Mouse (Mus musculus) bone marrow, adult 2 months (tissue): ENCODE results near the gene Memo1. TPM values are rescaled to one million over a fixed set of nuclear protein-coding genes. Genes with fewer than 3 reads are reported as not detected.
"Not testable (repeated sequence)": the region's sequence is repeated elsewhere in the genome, so short reads cannot be mapped to it uniquely, and the experiment has no call there.

Experiments
- H3K27ac ChIP-seq: fragments of 200-500 bp; 2 replicates; pipeline ENCODE4 v1.5.1; 2012; ENCODE audit warnings: low read depth, mild to moderate bottlenecking, control low read depth, inconsistent platforms, low read length; ENCODE audit not compliant: control insufficient read depth, poor library complexity, insufficient read depth
- H3K4me1 ChIP-seq: fragments of 200-500 bp; 2 replicates; pipeline ENCODE4 v1.6.1; 2011; ENCODE audit warnings: low read length; ENCODE audit not compliant: control insufficient read depth, insufficient read depth
- H3K4me3 ChIP-seq: fragments of 200-500 bp; replicated peaks from 2 replicates; pipeline ENCODE3; 2011; ENCODE audit warnings: mild to moderate bottlenecking, low read depth, low read length, control low read depth; ENCODE audit not compliant: control insufficient read depth
- CTCF ChIP-seq: fragments of 200-500 bp; IDR thresholded peaks from 2 replicates; pipeline ENCODE4 v1.5.1; 2011; ENCODE audit warnings: low read length, control low read depth; ENCODE audit not compliant: control insufficient read depth, insufficient read depth
- POLR2A ChIP-seq: fragments of 200-500 bp; IDR thresholded peaks from 2 replicates; pipeline ENCODE4 v1.6.1; 2011; ENCODE audit warnings: low read depth, mild to moderate bottlenecking, control low read depth, low read length, borderline replicate concordance; ENCODE audit not compliant: control insufficient read depth
- WGBS: fragments of 180-500 bp; shearing (Covaris S2); methylation state at CpG from one replicate; pipeline ENCODE4 v1.1.7; 2018; 5-methylcytosine and 5-hydroxymethylcytosine counted together
- polyA plus RNA-seq: library from polyadenylated mRNA; stranded (reverse); fragments of >200 nt; gene quantifications from 2 replicates; pipeline ENCODE4 v1.2.4, GENCODE M21; 2011; ENCODE audit warnings: low replicate concordance; ENCODE audit not compliant: missing spikeins, insufficient read depth, insufficient read length

Gene Memo1
- polyA plus RNA-seq, 1 experiment = 65.0 TPM

DNA sequence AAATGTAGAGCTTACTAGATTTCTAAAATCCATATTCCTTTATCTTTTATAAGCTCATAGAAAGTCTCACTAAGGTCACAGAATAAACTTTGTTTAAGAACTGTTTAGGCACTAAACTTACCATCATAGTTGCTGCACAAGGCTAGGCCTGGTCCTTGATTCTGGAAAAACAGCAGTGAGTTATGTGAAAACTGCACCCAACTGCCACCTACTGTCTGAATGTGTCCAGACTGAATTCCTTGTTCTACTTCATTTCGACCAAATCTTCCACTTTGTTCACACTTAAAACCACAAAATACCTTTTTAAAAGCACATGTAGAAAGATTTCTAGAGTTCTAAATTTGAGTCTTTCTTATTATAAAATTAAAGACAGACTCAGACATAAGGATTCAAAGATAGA is 101.9 kb downstream of the Memo1 start:
- Histone ChIP-seq H3K27ac (no peak overlapping the region), H3K4me3 (no peak overlapping the region), H3K4me1 (peaks cover 2% of the 10 kb centered on the region)
- 42% methylated on average over 1 of the region's 1 CpGs for WGBS
- TF ChIP-seq CTCF (no peak), POLR2A (no peak)

DNA sequence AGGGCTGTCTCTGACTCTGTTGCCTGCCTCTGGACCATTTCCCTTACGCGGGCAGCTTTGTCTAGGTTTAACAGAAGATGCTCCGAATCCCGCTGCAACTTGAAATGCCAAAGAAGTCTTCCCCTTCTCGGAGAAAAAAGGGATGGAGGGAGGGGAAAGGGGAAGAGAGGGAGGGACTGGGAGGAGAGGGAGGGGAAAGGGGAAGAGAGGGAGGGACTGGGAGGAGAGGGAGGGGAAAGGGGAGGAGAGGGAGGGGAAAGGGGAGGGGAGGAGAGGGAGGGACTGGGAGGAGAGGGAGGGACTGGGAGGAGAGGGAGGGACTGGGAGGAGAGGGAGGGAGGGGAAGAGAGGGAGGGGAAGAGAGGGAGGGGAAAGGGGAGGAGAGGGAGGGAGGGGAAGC is 103.9 kb downstream of the Memo1 start:
- WGBS = 89% methylated on average over 5 of the region's 5 CpGs
- Histone ChIP-seq H3K4me3 (no peak overlapping the region), H3K4me1 (peaks cover 2% of the 10 kb centered on the region), H3K27ac (no peak overlapping the region)
- TF ChIP-seq POLR2A (no peak), CTCF (no peak)

DNA sequence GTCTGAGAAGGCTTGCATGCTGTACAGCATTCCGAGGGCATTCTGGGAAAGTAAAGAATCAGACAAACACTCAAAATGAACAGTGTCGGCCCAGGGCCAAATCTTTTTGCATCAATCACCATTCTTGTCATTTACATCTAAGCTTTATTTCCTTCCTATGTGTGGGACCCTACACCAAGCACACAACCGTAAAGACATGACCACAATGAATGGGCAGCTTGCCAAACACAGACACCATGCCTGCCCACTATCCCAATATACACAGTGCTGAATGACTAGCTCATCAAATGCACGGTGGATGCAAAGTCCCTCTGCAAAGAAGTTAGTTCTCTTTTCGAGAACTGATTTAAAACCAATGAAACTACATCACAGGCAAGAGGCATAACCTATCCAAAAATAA is 109.1 kb downstream of the Memo1 start:
- TF ChIP-seq POLR2A = no peak
- no peak for TF ChIP-seq CTCF
- no peak overlapping the region for H3K4me3 ChIP-seq
- H3K4me1 ChIP-seq = no peaks in the 10 kb centered on the region; the same call in 1 of the 2 replicates
- H3K27ac ChIP-seq = no peak overlapping the region
- 6% methylated on average over 5 of the region's 5 CpGs for WGBS

DNA sequence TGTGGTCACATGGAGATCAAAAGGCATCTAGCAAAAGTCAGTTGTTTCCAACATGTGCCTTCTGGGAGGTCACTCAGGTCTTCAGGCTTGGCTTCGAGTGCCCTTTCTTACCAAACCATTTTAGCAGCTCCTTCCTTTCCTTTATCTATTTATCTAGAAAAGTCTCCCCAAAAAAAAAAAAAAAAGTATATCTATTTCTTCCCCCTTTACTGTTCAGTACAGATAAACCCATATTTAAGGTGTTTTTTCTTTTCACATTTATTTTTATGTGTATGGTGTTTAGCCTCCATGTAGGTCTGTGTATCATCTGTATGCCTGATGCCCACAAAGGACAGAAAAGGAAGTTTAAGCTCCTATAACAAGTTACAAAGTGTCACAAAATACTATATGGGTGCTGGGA is 110.6 kb downstream of the Memo1 start:
- Histone ChIP-seq H3K4me3 (no peak overlapping the region), H3K27ac (no peak overlapping the region), H3K4me1 (no peaks in the 10 kb centered on the region; the same call in 1 of the 2 replicates)
- 70% methylated on average over 1 of the region's 1 CpGs for WGBS
- TF ChIP-seq POLR2A (no peak), CTCF (no peak)

DNA sequence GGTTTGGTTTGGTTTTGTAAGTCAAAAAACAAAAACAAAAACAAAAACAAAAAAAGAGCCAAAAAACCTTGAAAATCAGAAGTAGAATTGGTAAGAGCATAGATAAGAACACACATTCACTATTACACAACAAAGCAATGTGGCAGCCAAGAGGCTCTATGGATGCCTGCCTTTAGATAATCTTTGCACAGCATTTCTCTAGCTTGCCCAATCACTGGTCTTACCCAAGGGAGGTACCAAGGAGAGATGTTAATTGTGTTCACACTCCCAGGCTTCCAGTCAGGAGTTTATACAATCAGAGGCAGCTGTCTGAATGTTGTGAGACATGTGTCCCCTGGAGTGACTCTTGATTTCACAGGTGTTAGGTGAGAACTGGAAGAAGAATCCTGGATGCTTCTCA is 114.4 kb downstream of the Memo1 start:
- TF ChIP-seq POLR2A (no peak), CTCF (no peak)
- Histone ChIP-seq H3K27ac (no peak overlapping the region), H3K4me1 (no peaks in the 10 kb centered on the region), H3K4me3 (no peak overlapping the region)

DNA sequence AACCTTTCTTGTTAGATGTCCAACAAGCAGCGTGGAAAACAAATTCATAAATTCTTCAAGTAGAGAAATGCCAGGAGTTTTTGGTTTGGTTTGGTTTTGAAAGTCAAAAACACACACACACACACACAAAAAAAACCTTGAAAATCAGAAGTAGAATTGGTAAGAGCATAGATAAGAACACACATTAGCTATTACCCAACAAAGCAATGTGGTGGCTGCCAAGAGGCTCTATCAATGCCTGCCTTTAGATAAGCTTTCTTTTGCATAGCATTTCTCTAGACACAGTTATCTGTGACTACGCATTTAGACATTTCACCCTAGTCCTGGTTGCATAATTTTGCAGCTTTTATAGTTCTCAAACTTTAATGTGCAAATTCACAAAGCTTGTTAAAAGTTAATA is 115.7 kb downstream of the Memo1 start:
- H3K4me1 ChIP-seq, H3K4me3 ChIP-seq, H3K27ac ChIP-seq: not testable (repeated sequence)
- 77% methylated on average over 2 of the region's 2 CpGs for WGBS

DNA sequence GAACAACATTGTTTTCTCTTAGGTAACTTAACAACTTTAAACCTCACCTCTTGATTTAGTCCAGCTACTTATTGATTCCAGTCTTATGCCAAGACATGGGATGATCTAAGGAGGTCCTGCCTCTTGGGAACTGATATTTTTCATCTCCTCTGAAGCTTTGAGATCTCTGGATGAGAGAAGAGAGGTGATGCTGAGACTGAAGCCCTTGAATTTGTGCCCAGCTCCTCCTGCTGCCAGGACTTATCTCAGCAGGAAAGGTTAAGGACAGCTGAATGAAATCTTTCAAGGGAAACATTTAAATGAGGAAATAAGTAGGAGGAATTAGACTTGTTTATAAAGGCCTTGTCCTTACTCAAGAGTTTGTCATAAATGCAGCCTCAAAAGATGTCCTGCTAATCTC is 121.6 kb downstream of the Memo1 start:
- Histone ChIP-seq H3K4me1 (no peaks in the 10 kb centered on the region), H3K27ac (no peak overlapping the region), H3K4me3 (no peak overlapping the region)
- TF ChIP-seq CTCF = no peak
- no peak for TF ChIP-seq POLR2A

DNA sequence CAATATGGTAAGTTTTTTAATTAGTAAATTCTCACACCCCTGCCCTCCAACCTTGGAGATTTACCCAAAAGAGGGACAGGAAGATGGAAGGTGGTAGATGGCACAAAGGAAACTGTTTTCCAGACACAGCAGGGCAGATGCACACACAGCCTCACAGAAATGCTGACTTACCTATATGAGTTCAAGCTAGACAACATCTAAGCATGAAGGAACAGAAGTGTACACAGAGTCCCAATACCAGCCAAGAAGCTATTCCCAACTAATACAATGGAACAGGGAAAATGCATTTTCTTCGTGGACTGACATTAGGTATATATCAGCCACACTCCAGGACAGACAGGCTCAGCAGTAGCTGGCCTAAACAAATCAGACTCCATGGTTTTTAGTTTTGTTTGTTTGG is 122.5 kb downstream of the Memo1 start:
- Histone ChIP-seq H3K4me1 (no peaks in the 10 kb centered on the region), H3K4me3 (no peak overlapping the region), H3K27ac (no peak overlapping the region)
- WGBS = 86% methylated on average over 1 of the region's 1 CpGs
- TF ChIP-seq CTCF = no peak
- TF ChIP-seq POLR2A = no peak

DNA sequence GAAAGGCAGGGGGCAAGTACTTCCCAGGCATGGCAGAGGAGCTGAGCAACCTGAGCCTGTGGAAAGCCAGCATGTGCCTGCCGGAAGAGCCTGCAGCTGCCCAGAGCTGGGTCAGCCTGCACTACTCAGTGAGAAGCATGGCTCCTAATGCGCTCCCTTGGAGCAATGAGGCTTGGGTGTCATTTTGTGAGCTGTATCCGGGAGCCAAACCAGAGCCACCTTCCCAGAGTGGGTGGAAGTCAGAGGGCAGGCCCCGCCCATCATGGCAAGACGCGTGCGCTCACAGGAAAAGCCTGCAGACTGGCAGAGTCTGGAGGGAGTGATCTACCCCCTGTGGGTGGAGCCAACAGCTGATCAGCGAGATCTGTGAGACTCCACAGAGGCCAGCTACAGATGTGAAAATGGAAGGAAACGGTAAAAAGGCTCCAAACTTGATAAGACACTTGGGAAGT is 135.9 kb downstream of the Memo1 start:
- Histone ChIP-seq H3K4me3 (peak overlapping the region; percentile 48), H3K4me1 (no peaks in the 10 kb centered on the region), H3K27ac (no peak overlapping the region)
- WGBS = 1% methylated on average over 9 of the region's 9 CpGs
- no peak for TF ChIP-seq CTCF
- 0 out of 2 replicates have a peak, but pooled peaks have one; percentile 26 for TF ChIP-seq POLR2A
